In the genomic region with DNA sequence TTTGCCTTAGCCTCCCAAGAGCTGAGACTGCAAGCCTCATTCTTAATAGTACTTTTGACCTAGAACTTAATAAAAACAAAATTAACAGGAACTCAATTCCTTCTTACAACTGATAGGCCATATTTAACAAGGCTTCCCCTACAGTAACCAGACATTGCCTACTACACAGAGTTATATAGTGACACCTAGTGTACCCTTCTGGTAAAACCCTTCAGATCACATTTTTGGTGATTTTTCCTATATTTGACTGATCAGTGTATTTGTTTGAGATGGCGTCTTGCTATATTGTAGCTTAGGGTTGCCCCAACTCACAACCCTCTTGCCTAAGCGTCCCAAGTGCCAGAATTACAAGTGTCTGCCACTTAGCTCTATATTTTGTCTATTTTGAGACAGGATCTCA, we compare ENCODE assay signal across 8 mouse cellular contexts. TPM values are rescaled to one million over a fixed set of nuclear protein-coding genes. Genes with fewer than 3 reads are reported as not detected.
A peak's percentile ranks its signal among the peaks of the same experiment; 100 is the strongest.
DNase-seq lines count a peak whose midpoint lies in the region; ATAC-seq and TF ChIP-seq lines count a peak whose summit lies in the region.
"Had no signal": no experiment of that assay in that cellular context is flagged by ENCODE, and none has a peak within 500 bp of the region (broad histone marks: within the 10 kb centered on the region; RNA-seq: fewer than 3 reads in every experiment).

No protein-coding gene starts in this region.

- no peaks in the 10 kb centered on the region for H3K9me3 ChIP-seq in liver, embryonic 12.5 days (replicated peaks)
- H3K9me3 ChIP-seq in neural tube, embryonic 11.5 days (ENCODE audit: control insufficient read depth, low read length), result no peaks in the 10 kb centered on the region

- ATAC-seq in liver, embryonic 12.5 days, result no peak
- no peak for ATAC-seq in neural tube, embryonic 11.5 days (ENCODE audit: insufficient read depth, low FRiP score, low TSS enrichment)

- peak; percentile 59 for DNase-seq in liver, adult 2 months (ENCODE audit: extremely low read depth, low read depth, low spot score)
- peak; percentile 12 for DNase-seq in T-cell, adult 2 months (ENCODE audit: low spot score)
- peak; percentile 53 for DNase-seq in forelimb bud, embryonic 11.5 days (ENCODE audit: low read depth, low spot score)
- DNase-seq in neural tube, embryonic 11.5 days (ENCODE audit: low spot score), result peak; percentile 29
- DNase-seq in yolk sac, embryonic 10.5 days (ENCODE audit: low spot score), result no peak
- no peak for DNase-seq in urinary bladder, postnatal 4 days (ENCODE audit: low spot score in 2 of 2)

- no peak for TF ChIP-seq POLR2A in liver, adult 2 months (IDR thresholded peaks at IDR 0.05; ENCODE audit: extremely low read depth, insufficient read depth, low read length)

- H3K9ac ChIP-seq in liver, adult 2 months (ENCODE audit: low read depth, low read length), result no peak overlapping the region
- no peak overlapping the region for H3K9ac ChIP-seq in liver, embryonic 12.5 days
- no peak overlapping the region for H3K9ac ChIP-seq in neural tube, embryonic 11.5 days (ENCODE audit: low read length)

- H3K36me3 ChIP-seq in liver, adult 2 months (ENCODE audit: control insufficient read depth, insufficient read depth, low read length), result peaks cover 6% of the 10 kb centered on the region; the same call in 1 of the 2 replicates
- peaks cover 19% of the 10 kb centered on the region for H3K36me3 ChIP-seq in liver, embryonic 12.5 days
- H3K36me3 ChIP-seq in neural tube, embryonic 11.5 days (ENCODE audit: control insufficient read depth, insufficient read depth, low read length), result peaks cover 5% of the 10 kb centered on the region; the same call in 1 of the 2 replicates

- no peaks in the 10 kb centered on the region for H3K27me3 ChIP-seq in liver, adult 2 months (ENCODE audit: control insufficient read depth, insufficient read depth, low read length)
- no peaks in the 10 kb centered on the region for H3K27me3 ChIP-seq in liver, embryonic 12.5 days (replicated peaks)
- no peaks in the 10 kb centered on the region for H3K27me3 ChIP-seq in neural tube, embryonic 11.5 days (ENCODE audit: control insufficient read depth, insufficient read depth, low read length)

- no peaks in the 10 kb centered on the region for H3K4me1 ChIP-seq in liver, adult 2 months (ENCODE audit: control insufficient read depth, insufficient read depth, low read length)
- H3K4me1 ChIP-seq in liver, embryonic 12.5 days, result peaks cover 26% of the 10 kb centered on the region
- H3K4me1 ChIP-seq in neural tube, embryonic 11.5 days (ENCODE audit: control insufficient read depth, insufficient read depth, low read length), result no peaks in the 10 kb centered on the region

- no peaks in the 10 kb centered on the region for H3K79me2 ChIP-seq in liver, adult 2 months (ENCODE audit: control insufficient read depth, insufficient read depth, low read length)

- TF ChIP-seq CTCF in liver, adult 2 months (IDR thresholded peaks at IDR 0.05; ENCODE audit: low read depth, low read length), result peak; percentile 49

- H3K4me3 ChIP-seq in liver, adult 2 months (ENCODE audit: insufficient read depth, low read depth, low read length), result no peak overlapping the region
- H3K4me3 ChIP-seq in liver, embryonic 12.5 days, result no peak overlapping the region
- no peak overlapping the region for H3K4me3 ChIP-seq in neural tube, embryonic 11.5 days (ENCODE audit: low read depth, low read length)
- H3K4me3 ChIP-seq: myocyte had no signal

- H3K27ac ChIP-seq in liver, adult 2 months (replicated peaks; ENCODE audit: insufficient read depth, low read depth, low read length), result no peak overlapping the region
- H3K27ac ChIP-seq in liver, embryonic 12.5 days, result no peak overlapping the region
- H3K27ac ChIP-seq in neural tube, embryonic 11.5 days (ENCODE audit: low read depth, low read length), result no peak overlapping the region

- WGBS in liver, adult 2 months, result 11% methylated on average over 2 of the region's 2 CpGs
- WGBS in liver, embryonic 12.5 days (ENCODE audit: insufficient replicate concordance), result 19% methylated on average over 2 of the region's 2 CpGs
- WGBS in neural tube, embryonic 11.5 days, result 40% methylated on average over 2 of the region's 2 CpGs

- H3K4me2 ChIP-seq in liver, embryonic 12.5 days, result no peak overlapping the region
- H3K4me2 ChIP-seq in neural tube, embryonic 11.5 days (ENCODE audit: low read depth), result no peak overlapping the region

RNA-seq across cellular contexts. Expression of a gene that starts 17.7 kb away (rescaled TPM):
- 222 and 288 TPM in 2 replicates for total RNA-seq in liver, adult 2 months (2014; rRNA removed)
- polyA plus RNA-seq in liver, adult 2 months (2012; rRNA removed), result 269 and 371 TPM in 2 replicates
- polyA plus RNA-seq in liver, embryonic 12.5 days (2016; fragmentation: Nextera tagmentation; extraction: Ambion mirVana), result 282 and 297 TPM in 2 replicates
- polyA plus RNA-seq in neural tube, embryonic 11.5 days (2014; fragmentation: Nextera tagmentation; extraction: Ambion mirVana), result 434 and 443 TPM in 2 replicates

RNA-seq across cellular contexts. Expression of a gene that starts 39.6 kb away (rescaled TPM):
- total RNA-seq in liver, adult 2 months (2014; rRNA removed), result 38.4 and 43.3 TPM in 2 replicates
- 10.7 and 12.1 TPM in 2 replicates for polyA plus RNA-seq in liver, adult 2 months (2012; rRNA removed)
- polyA plus RNA-seq in liver, embryonic 12.5 days (2016; fragmentation: Nextera tagmentation; extraction: Ambion mirVana), result 215 and 229 TPM in 2 replicates
- 286 and 314 TPM in 2 replicates for polyA plus RNA-seq in neural tube, embryonic 11.5 days (2014; fragmentation: Nextera tagmentation; extraction: Ambion mirVana)

RNA-seq across cellular contexts. Expression of a gene that starts 58.8 kb away (rescaled TPM):
- 6.9 TPM in 2 replicates for total RNA-seq in liver, adult 2 months (2014; rRNA removed)
- 0.38 and 0.77 TPM in 2 replicates for polyA plus RNA-seq in liver, adult 2 months (2012; rRNA removed)
- 14.0 and 14.8 TPM in 2 replicates for polyA plus RNA-seq in liver, embryonic 12.5 days (2016; fragmentation: Nextera tagmentation; extraction: Ambion mirVana)
- polyA plus RNA-seq in neural tube, embryonic 11.5 days (2014; fragmentation: Nextera tagmentation; extraction: Ambion mirVana), result 22.4 and 26.2 TPM in 2 replicates

RNA-seq across cellular contexts. Expression of a gene that starts 59.0 kb away (rescaled TPM):
- 3.1 and 3.4 TPM in 2 replicates for total RNA-seq in liver, adult 2 months (2014; rRNA removed)
- polyA plus RNA-seq in liver, adult 2 months (2012; rRNA removed), result 0.80 and 1.6 TPM in 2 replicates
- polyA plus RNA-seq in liver, embryonic 12.5 days (2016; fragmentation: Nextera tagmentation; extraction: Ambion mirVana), result 12.6 and 13.9 TPM in 2 replicates
- 27.4 and 28.1 TPM in 2 replicates for polyA plus RNA-seq in neural tube, embryonic 11.5 days (2014; fragmentation: Nextera tagmentation; extraction: Ambion mirVana)

Comparison
In these comparisons a context has a peak if more than half of its experiments do, and no peak if none do; other contexts are left out.
1. RNA of a gene that starts 39.6 kb away (polyA plus RNA-seq): 286 to 314 TPM in neural tube, embryonic 11.5 days and 215 to 229 TPM in liver, embryonic 12.5 days; 10.7 to 12.1 TPM in liver, adult 2 months; every median in the first group is over 10 times any median in the second.
2. DNase-seq: peak in liver, adult 2 months (single experiment), T-cell, adult 2 months (single experiment), forelimb bud, embryonic 11.5 days (single experiment) and neural tube, embryonic 11.5 days (single experiment); none in yolk sac, embryonic 10.5 days (single experiment) and urinary bladder, postnatal 4 days (0 of 2).